Mouse (Mus musculus): ENCODE measurements around the gene Scfd2.

Gene Scfd2

GRCm38 (mm10) chr5:74244406-74245019 is 287.0 kb downstream of the Scfd2 start:
- DNase-seq (ENCODE audit: low read depth, low spot score): no peak

GRCm38 (mm10) chr5:74242654-74243053 is 288.9 kb downstream of the Scfd2 start:
- no peak for DNase-seq (ENCODE audit: low read depth, low spot score)

- no peak for DNase-seq (ENCODE audit: low read depth, low spot score)
Observed at GRCm38 (mm10) chr5:74240926-74241680, 290.5 kb downstream of the Scfd2 start.

- DNase-seq (ENCODE audit: low read depth, low spot score): no peak
Observed at GRCm38 (mm10) chr5:74240298-74240697, 291.3 kb downstream of the Scfd2 start.

GRCm38 (mm10) chr5:74239369-74239768 is 292.2 kb downstream of the Scfd2 start:
- no peak for DNase-seq (ENCODE audit: low read depth, low spot score)

- DNase-seq (ENCODE audit: low read depth, low spot score): no peak
Observed at GRCm38 (mm10) chr5:74233808-74234207, 297.8 kb downstream of the Scfd2 start.

- no peak for DNase-seq (ENCODE audit: low read depth, low spot score)
Observed at GRCm38 (mm10) chr5:74230525-74230924, 301.0 kb downstream of the Scfd2 start.

- DNase-seq (ENCODE audit: low read depth, low spot score): no peak
Observed at GRCm38 (mm10) chr5:74229775-74230413, 301.7 kb downstream of the Scfd2 start.

GRCm38 (mm10) chr5:74228938-74229337 is 302.6 kb downstream of the Scfd2 start:
- DNase-seq (ENCODE audit: low read depth, low spot score): no peak

GRCm38 (mm10) chr5:74227352-74227751 is 304.2 kb downstream of the Scfd2 start:
- DNase-seq (ENCODE audit: low read depth, low spot score): no peak

GRCm38 (mm10) chr5:74226183-74226582 is 305.4 kb downstream of the Scfd2 start:
- DNase-seq (ENCODE audit: low read depth, low spot score): no peak

GRCm38 (mm10) chr5:74224480-74224879 is 307.1 kb downstream of the Scfd2 start:
- no peak for DNase-seq (ENCODE audit: low read depth, low spot score)

GRCm38 (mm10) chr5:74222626-74223025 is 308.9 kb downstream of the Scfd2 start:
- DNase-seq (ENCODE audit: low read depth, low spot score): no peak

GRCm38 (mm10) chr5:74218524-74218923 is 313.0 kb downstream of the Scfd2 start:
- no peak for DNase-seq (ENCODE audit: low read depth, low spot score)

- no peak for DNase-seq (ENCODE audit: low read depth, low spot score)
Observed at GRCm38 (mm10) chr5:74215125-74215524, 316.4 kb downstream of the Scfd2 start.

- no peak for DNase-seq (ENCODE audit: low read depth, low spot score)
Observed at GRCm38 (mm10) chr5:74214501-74215110, 317.0 kb downstream of the Scfd2 start.

GRCm38 (mm10) chr5:74211346-74211745 is 320.2 kb downstream of the Scfd2 start:
- no peak for DNase-seq (ENCODE audit: low read depth, low spot score)

GRCm38 (mm10) chr5:74209640-74210039 is 321.9 kb downstream of the Scfd2 start:
- DNase-seq (ENCODE audit: low read depth, low spot score): no peak

- DNase-seq (ENCODE audit: low read depth, low spot score): no peak
Observed at GRCm38 (mm10) chr5:74208438-74208837, 323.1 kb downstream of the Scfd2 start.

- DNase-seq (ENCODE audit: low read depth, low spot score): no peak
Observed at GRCm38 (mm10) chr5:74207209-74207608, 324.4 kb downstream of the Scfd2 start.

- no peak for DNase-seq (ENCODE audit: low read depth, low spot score)
Observed at GRCm38 (mm10) chr5:74206649-74207048, 324.9 kb downstream of the Scfd2 start.

- no peak for DNase-seq (ENCODE audit: low read depth, low spot score)
Observed at GRCm38 (mm10) chr5:74206038-74206437, 325.5 kb downstream of the Scfd2 start.
